Mouse (Mus musculus): Measurements from ENCODE around the gene Phf1. TPM values are rescaled to one million over a fixed set of nuclear protein-coding genes. Genes with fewer than 3 reads are reported as not detected.
A peak's percentile ranks its signal among the peaks of the same experiment; 100 is the strongest.

Phf1 gene
- total and polyA plus RNA-seq, 2 experiments from 2014 or later, result 32.8 to 53.5 TPM

- Histone ChIP-seq H3K36me3 (ENCODE audit: insufficient read depth, low read length) (peaks cover 19% of the 10 kb centered on the region), H3K27ac (ENCODE audit: low read depth, low read length) (no peak overlapping the region), H3K4me3 (ENCODE audit: low read depth, low read length) (no peak overlapping the region), H3K27me3 (ENCODE audit: insufficient read depth, low read length) (no peaks in the 10 kb centered on the region), H3K4me1 (ENCODE audit: insufficient read depth, low read length) (peaks cover 16% of the 10 kb centered on the region; the same call in 1 of the 2 replicates), H3K9ac (replicated peaks; ENCODE audit: low read length, poor library complexity, severe bottlenecking) (no peak overlapping the region), H3K9me3 (ENCODE audit: low read length) (no peaks in the 10 kb centered on the region), H3K4me2 (ENCODE audit: low read depth, low read length, poor library complexity, severe bottlenecking) (no peak overlapping the region)
- DNase-seq (ENCODE audit: low spot score), result no peak
- TF ChIP-seq CTCF (IDR thresholded peaks at IDR 0.05), result no peak
- 90% methylated on average over 15 of the region's 15 CpGs for WGBS
- ATAC-seq (ENCODE audit: low FRiP score), result no peak
Observed at GRCm38 (mm10) chr17:26936921-26937695, 4.3 kb downstream of the Phf1 start.

- ATAC-seq (ENCODE audit: low FRiP score) (no peak), DNase-seq (ENCODE audit: low spot score) (no peak)
- WGBS, result 64% methylated on average over 16 of the region's 16 CpGs
- no peaks in the 10 kb centered on the region for H3K27me3 ChIP-seq (ENCODE audit: insufficient read depth, low read length)
- no peak for TF ChIP-seq CTCF (IDR thresholded peaks at IDR 0.05)
- peak overlapping the region; percentile 60 for H3K9ac ChIP-seq (replicated peaks; ENCODE audit: low read length, poor library complexity, severe bottlenecking)
- H3K36me3 ChIP-seq (ENCODE audit: insufficient read depth, low read length), result peaks cover 19% of the 10 kb centered on the region
- H3K4me1 ChIP-seq (ENCODE audit: insufficient read depth, low read length), result peaks cover 19% of the 10 kb centered on the region; the same call in 1 of the 2 replicates
- peak overlapping the region; percentile 97 for H3K4me2 ChIP-seq (ENCODE audit: low read depth, low read length, poor library complexity, severe bottlenecking)
- H3K27ac ChIP-seq (ENCODE audit: low read depth, low read length), result no peak overlapping the region
- H3K4me3 ChIP-seq (ENCODE audit: low read depth, low read length), result peak overlapping the region; percentile 59
- H3K9me3 ChIP-seq (ENCODE audit: low read length), result no peaks in the 10 kb centered on the region
Observed at GRCm38 (mm10) chr17:26937883-26938695, 5.2 kb downstream of the Phf1 start.

- Histone ChIP-seq H3K4me1 (ENCODE audit: insufficient read depth, low read length) (peaks cover 19% of the 10 kb centered on the region; the same call in 1 of the 2 replicates), H3K4me2 (ENCODE audit: low read depth, low read length, poor library complexity, severe bottlenecking) (peak overlapping the region; percentile 97), H3K36me3 (ENCODE audit: insufficient read depth, low read length) (peaks cover 19% of the 10 kb centered on the region), H3K9me3 (ENCODE audit: low read length) (no peaks in the 10 kb centered on the region), H3K27ac (ENCODE audit: low read depth, low read length) (peak overlapping the region; percentile 71), H3K4me3 (ENCODE audit: low read depth, low read length) (peak overlapping the region; percentile 59), H3K9ac (replicated peaks; ENCODE audit: low read length, poor library complexity, severe bottlenecking) (peak overlapping the region; percentile 60), H3K27me3 (ENCODE audit: insufficient read depth, low read length) (no peaks in the 10 kb centered on the region)
- ATAC-seq (ENCODE audit: low FRiP score) (no peak; the same call in 1 of the 2 replicates), DNase-seq (ENCODE audit: low spot score) (no peak)
- TF ChIP-seq CTCF (IDR thresholded peaks at IDR 0.05), result no peak
- under 1% methylated on average over 22 of the region's 22 CpGs for WGBS
Observed at GRCm38 (mm10) chr17:26938731-26939130, 5.9 kb downstream of the Phf1 start.

- no peak for TF ChIP-seq CTCF (IDR thresholded peaks at IDR 0.05)
- Histone ChIP-seq H3K4me1 (ENCODE audit: insufficient read depth, low read length) (peaks cover 19% of the 10 kb centered on the region; the same call in 1 of the 2 replicates), H3K27me3 (ENCODE audit: insufficient read depth, low read length) (no peaks in the 10 kb centered on the region), H3K9me3 (ENCODE audit: low read length) (no peaks in the 10 kb centered on the region), H3K36me3 (ENCODE audit: insufficient read depth, low read length) (peaks cover 19% of the 10 kb centered on the region), H3K4me3 (ENCODE audit: low read depth, low read length) (peak within 1 kb of the TSS; percentile 59), H3K27ac (ENCODE audit: low read depth, low read length) (peak within 1 kb of the TSS; percentile 91), H3K9ac (replicated peaks; ENCODE audit: low read length, poor library complexity, severe bottlenecking) (peak within 1 kb of the TSS; percentile 68), H3K4me2 (ENCODE audit: low read depth, low read length, poor library complexity, severe bottlenecking) (peak within 1 kb of the TSS; percentile 97)
- DNase-seq (ENCODE audit: low spot score), result peak; percentile 100
- WGBS, result under 1% methylated on average over 63 of the region's 70 CpGs
- ATAC-seq (ENCODE audit: low FRiP score), result peak; percentile 96
Observed at GRCm38 (mm10) chr17:26939178-26939972, 6.5 kb downstream of the Phf1 start, which contains the start of gene Cuta. TSS of gene Cuta (minus strand) at chr17:26939569.

GRCm38 (mm10) chr17:26939973-26940300 lies 7.1 kb downstream of the Phf1 start:
- ATAC-seq (ENCODE audit: low FRiP score), result no peak

More at GRCm38 (mm10) chr17:26939973-26940300, 7.1 kb downstream of the Phf1 start:
- TF ChIP-seq CTCF (IDR thresholded peaks at IDR 0.05), result no peak
- H3K4me3 ChIP-seq (ENCODE audit: low read depth, low read length), result peak overlapping the region; percentile 59
- H3K4me1 ChIP-seq (ENCODE audit: insufficient read depth, low read length), result peaks cover 20% of the 10 kb centered on the region; the same call in 1 of the 2 replicates
- no peaks in the 10 kb centered on the region for H3K9me3 ChIP-seq (ENCODE audit: low read length)
- peak overlapping the region; percentile 91 for H3K27ac ChIP-seq (ENCODE audit: low read depth, low read length)
- H3K9ac ChIP-seq (replicated peaks; ENCODE audit: low read length, poor library complexity, severe bottlenecking), result peak overlapping the region; percentile 68
- DNase-seq (ENCODE audit: low spot score), result no peak
- H3K36me3 ChIP-seq (ENCODE audit: insufficient read depth, low read length), result peaks cover 17% of the 10 kb centered on the region
- 3% methylated on average over 3 of the region's 3 CpGs for WGBS
- H3K4me2 ChIP-seq (ENCODE audit: low read depth, low read length, poor library complexity, severe bottlenecking), result peak overlapping the region; percentile 97
- H3K27me3 ChIP-seq (ENCODE audit: insufficient read depth, low read length), result no peaks in the 10 kb centered on the region
